Mouse (Mus musculus) heart, adult 2 months (tissue): ENCODE results near the gene Mei1.

ENCODE experiments used
- CTCF ChIP-seq: fragments of 200-600 bp; IDR thresholded peaks from 2 replicates; pipeline ENCODE4 v1.8.1; 2022; ENCODE audit warnings: antibody characterized with exemption, mild to moderate bottlenecking, moderate library complexity
- EP300 ChIP-seq: fragments of 200-500 bp; IDR thresholded peaks from 2 replicates; pipeline ENCODE4 v1.6.1; 2011; ENCODE audit warnings: low read depth, low read length, control low read depth; ENCODE audit not compliant: insufficient read depth
- POLR2A ChIP-seq: fragments of 200-500 bp; IDR thresholded peaks from 2 replicates; pipeline ENCODE4 v1.6.1; 2011; ENCODE audit warnings: mild to moderate bottlenecking, low read depth, low read length, control low read depth; ENCODE audit not compliant: insufficient read depth

DNA sequence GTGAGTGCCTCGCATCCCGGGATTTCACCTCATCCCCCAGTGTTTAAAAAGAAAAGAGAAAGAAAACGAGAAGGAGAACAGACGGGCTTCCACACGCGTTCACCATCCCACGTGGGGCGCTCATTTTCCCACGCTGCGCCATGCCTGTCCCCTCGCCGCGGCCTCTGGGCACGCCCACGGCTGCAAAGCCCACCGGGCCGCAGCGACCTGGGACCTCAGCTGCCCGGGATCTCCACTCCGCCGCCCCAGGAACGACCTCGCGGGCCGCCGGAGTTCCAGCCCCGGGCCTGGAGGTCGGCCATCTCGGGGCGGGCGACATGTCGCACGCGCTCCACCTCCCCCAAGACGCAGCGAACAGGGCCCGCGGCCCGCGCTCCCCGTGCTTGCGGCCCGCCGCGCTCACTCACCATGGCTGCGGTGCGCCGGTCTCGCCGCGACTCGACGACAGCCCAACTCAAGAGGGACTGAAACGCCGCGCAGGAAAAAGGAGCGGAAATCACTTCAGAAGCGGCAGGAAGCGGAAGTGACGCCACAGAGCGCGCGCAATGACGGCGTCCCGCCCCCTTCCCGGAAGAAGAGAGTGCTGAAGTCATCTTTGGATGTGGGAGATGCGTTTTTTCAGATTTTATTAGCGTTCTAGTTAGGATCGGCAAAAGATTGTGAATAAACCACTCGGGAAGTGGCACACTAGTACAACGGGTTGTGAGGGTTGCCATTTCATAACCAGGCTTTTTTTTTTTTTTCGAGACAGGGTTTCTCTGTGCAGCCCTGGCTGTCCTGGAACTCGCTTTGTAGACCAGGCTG is 22.5 kb upstream of the Mei1 start, which contains the start of gene Snu13:
- TF ChIP-seq CTCF (no peak), POLR2A (peak; percentile 90), EP300 (0 out of 2 replicates have a peak, but pooled peaks have one; percentile 23)
